Mouse (Mus musculus): ENCODE results near the gene Kmt2c. TPM values are rescaled to one million over a fixed set of nuclear protein-coding genes. Genes with fewer than 3 reads are reported as not detected.

Kmt2c gene
- polyA plus RNA-seq (2017; shearing (Covaris generic)), result 55.4 TPM

GRCm38 (mm10) chr5:25498346-25498820 is at the start of gene Kmt2c:
Gene Kmt2c, minus strand, starts transcription at chr5:25498783.

GRCm38 (mm10) chr5:25515767-25516166 is 17.2 kb upstream of the Kmt2c start, which contains the start of gene Cct8l1:
Gene Cct8l1, plus strand, starts transcription at chr5:25516067.

GRCm38 (mm10) chr5:25222752-25223702 is 275.6 kb downstream of the Kmt2c start, which contains the start of gene E130116L18Rik:
Gene E130116L18Rik, minus strand, starts transcription at chr5:25223153.

Other genes with a start within 250 kb of the Kmt2c start
- 0.18 TPM for gene Cct8l1, start 17.3 kb upstream of the Kmt2c start, polyA plus RNA-seq (2017; shearing (Covaris generic))
- gene Xrcc2, start 207.0 kb upstream of the Kmt2c start, polyA plus RNA-seq (2017; shearing (Covaris generic)), result 5.8 TPM

Measured in activated CD4-positive, CD25-positive, alpha-beta regulatory T cell, adult 9 weeks (primary cell).